Mouse (Mus musculus) CD4-positive helper T cell, adult 2 months (primary cell): ENCODE measurements around the gene Jade1.

ENCODE experiments used
- DNase-seq: peaks from one replicate; pipeline ENCODE4 v3.0.0-alpha.2; 2012; ENCODE audit warnings: low read depth, missing footprints, low spot score

Jade1 gene

DNA sequence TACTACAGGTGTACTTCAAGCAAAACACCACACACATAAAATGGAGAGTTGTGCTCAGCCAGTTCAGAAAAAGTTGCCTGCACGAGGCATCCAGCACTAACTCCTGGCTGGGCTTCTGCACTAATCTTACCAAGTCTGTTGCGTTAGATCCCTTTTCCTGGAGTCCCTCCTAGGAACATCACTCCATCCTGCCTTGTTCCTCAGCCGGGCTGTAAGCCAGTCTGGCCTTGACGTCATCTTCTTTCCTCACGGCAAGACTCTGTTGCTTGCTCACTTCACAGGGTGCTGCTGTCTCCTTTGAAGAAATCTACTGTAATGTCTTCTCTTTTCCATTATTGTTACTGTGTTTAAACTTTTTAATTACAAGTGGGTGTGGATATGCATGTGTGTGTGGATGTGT lies 20.4 kb downstream of the Jade1 start:
- no peak for DNase-seq

DNA sequence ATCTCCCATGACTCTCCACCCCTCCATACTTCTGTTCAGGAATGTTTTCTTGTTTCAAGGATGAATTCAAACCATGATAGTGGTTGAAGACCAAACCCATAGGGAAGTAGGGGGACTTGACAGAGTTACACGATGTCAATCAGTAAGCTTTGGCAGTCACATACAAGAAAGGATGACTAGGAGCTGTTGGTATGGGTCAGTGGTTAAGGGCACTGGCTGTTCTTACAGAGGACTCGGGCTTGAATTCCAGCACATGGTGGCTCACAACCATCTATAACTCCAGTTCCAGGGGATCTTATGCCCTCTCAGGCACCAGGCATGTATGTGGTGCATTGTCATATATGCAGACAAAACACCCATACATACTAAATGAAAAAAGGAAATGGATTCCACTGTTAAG lies 21.7 kb downstream of the Jade1 start:
- DNase-seq, result no peak

DNA sequence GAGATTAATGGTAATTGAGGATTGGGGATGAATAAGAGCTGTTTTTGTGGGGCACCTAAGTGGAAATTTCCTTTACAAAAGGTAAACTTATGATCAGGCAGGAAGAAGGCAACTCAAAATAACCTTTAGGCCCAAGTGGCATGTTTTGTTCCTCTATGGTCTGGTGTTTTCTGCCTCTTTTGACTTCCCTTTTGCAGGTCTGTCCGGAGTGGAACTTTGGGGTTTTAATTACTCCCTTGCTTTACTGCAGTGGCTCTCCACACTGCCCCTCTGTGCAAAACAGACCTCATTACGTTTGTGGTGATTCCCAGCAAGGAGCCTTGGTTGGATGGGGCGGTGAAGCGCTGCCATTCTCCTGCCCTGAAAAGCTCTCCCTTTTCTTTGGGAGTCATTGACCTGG lies 24.3 kb downstream of the Jade1 start:
- DNase-seq, result no peak

DNA sequence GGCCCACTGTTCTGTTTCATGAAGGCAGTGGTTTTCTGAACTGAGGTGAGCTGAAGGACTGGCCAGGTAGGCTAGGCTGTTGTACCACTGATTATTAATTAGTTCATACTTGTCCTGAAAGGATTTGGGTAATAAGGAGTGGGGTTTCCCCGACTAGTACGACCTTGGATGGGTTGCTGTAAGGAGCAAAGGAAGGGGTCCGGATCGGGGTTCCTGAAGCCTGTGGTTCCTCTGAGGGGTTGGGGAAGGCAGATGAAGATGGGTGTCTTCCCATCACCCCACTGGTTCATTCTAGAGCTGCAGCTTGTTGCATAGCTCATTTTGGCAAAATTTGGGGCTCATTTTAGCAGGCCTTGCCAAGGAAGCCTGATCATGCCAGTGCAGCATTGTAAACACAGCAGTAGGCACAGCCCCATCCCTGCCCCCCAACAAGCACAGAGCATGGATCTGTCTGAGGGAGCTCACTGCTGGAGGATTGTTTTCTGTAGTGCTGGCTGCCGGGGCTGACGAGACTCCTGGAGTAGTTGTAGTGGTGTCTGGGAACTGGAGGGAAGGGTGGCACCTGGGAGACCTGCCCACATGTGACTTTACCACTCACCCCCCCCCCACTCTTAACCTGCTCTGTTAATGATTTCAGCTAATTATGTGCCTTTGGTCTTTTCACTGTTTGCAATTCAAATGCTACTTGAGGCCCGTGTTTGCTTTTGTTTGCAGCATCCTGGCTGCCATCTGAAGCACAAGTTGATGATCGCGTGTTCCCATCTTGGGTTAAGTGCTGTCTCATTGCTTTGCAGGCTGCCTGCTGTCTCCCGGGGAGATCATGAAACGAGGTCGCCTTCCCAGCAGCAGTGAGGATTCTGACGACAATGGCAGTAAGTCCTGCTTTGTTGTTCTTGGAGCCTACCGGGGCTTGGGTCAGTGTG lies 25.1 kb downstream of the Jade1 start:
- no peak for DNase-seq

DNA sequence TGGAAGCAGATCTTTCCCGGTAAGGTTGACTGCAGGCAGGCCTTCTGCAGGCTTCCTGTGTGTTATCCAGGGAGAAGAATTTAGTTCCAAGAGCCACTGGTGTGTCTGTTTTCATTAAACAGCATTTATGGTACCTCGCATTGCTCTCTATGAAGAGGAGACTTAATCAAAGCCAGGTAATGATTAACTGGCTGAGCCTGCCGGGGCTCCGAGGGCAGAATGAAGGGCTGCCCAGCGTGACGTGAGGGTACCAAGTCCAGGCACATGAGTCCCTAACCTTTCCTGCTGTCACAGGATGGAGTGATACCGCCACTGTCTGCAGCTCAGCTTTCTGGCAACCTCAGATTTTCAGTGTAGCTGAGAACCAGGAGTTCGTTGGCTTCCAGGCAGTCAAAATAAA lies 25.9 kb downstream of the Jade1 start:
- DNase-seq, result no peak

GRCm38 (mm10) chr3:41582256-41582655 lies 26.7 kb downstream of the Jade1 start:
- DNase-seq, result no peak

GRCm38 (mm10) chr3:41583092-41583491 lies 27.6 kb downstream of the Jade1 start:
- DNase-seq, result no peak

DNA sequence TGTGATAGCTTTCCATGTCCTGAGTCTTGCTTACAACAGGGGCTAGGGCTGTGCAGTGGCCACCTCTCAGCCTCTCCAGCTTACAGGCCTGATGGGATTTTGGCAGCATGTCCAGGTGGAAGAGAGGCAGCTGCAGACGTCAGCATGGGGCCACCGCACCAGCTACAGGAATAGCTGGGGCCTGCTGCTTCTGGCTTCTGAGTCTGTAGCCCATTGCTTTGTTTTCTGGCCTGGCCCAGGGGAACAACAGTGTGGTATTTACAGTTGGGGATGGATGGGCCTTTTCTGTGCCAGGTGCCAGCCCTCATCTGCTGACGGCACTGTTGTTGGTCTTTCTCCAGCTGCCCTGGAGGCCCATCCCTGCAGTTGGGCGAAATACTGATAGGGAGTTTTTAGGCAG lies 28.1 kb downstream of the Jade1 start:
- DNase-seq, result no peak

- no peak for DNase-seq
These were observed 30.0 kb downstream of the Jade1 start for GRCm38 (mm10) chr3:41585548-41585947.

DNA sequence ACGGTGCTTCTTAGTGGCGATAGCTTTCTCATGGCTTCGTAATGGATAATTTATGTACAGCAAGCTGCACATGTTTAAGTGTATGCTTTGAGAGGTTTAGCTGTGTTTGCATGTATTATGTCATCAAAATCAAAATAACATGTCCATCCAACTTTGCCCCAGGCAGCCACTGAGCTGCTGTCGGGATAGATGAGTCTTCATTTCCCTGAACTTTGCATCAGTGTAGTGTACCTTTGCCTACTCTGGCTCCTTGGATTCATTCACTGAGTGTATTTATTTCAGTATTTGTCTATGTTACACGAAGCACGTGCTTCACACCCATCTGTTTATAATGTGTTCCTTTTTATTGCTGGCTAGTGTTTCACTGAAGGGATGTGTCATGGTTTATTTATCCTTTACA lies 30.8 kb downstream of the Jade1 start:
- DNase-seq, result no peak

- no peak for DNase-seq
These were observed 31.4 kb downstream of the Jade1 start for GRCm38 (mm10) chr3:41586917-41587316.

DNA sequence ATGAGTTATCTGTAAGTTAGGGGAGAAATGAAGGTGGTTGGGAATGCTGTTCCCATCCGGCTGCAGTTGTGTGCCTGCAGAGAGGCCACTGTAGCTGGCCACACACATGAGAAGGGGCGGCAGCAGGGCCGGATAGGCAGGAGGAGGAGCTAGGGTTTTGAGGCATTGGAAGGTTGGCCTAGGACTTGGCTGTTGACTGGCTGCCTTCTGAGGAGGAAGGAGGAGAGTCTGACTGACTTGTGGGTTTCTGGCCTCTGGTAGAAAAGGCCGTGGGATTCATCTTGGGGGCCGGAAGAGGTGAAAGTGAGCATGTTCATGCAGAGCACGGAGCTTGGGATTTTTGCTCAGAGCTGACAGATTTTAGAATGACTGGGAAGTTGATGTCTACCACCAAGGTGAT lies 32.1 kb downstream of the Jade1 start:
- peak; percentile 32 for DNase-seq

GRCm38 (mm10) chr3:41588495-41588894 lies 33.0 kb downstream of the Jade1 start:
- DNase-seq, result no peak

- DNase-seq, result no peak
These were observed 33.8 kb downstream of the Jade1 start for GRCm38 (mm10) chr3:41589246-41589914.

DNA sequence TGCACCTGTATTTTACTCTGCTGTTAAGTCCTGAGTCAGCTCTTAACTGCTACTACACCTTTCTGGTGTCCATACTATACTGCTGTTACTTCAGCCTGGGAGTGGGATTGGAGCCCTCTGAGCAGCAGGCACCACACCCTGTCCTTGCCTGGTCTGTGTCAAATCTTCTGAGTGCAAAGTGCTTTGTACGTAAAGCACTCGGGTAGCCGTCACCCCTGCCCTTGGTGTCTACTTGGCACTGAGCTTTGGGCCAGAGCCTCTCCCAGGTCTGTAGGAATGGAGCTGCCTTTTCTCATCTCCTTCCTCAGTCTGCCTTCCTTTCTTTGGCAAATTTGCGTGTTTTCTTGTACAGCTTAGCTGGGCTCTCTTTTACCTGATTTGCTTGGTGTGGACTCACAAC lies 34.5 kb downstream of the Jade1 start:
- no peak for DNase-seq

GRCm38 (mm10) chr3:41590695-41591559 lies 35.4 kb downstream of the Jade1 start:
- DNase-seq, result no peak

GRCm38 (mm10) chr3:41591651-41592170 lies 36.2 kb downstream of the Jade1 start:
- no peak for DNase-seq

- DNase-seq, result no peak
These were observed 37.3 kb downstream of the Jade1 start for GRCm38 (mm10) chr3:41592805-41593204.

DNA sequence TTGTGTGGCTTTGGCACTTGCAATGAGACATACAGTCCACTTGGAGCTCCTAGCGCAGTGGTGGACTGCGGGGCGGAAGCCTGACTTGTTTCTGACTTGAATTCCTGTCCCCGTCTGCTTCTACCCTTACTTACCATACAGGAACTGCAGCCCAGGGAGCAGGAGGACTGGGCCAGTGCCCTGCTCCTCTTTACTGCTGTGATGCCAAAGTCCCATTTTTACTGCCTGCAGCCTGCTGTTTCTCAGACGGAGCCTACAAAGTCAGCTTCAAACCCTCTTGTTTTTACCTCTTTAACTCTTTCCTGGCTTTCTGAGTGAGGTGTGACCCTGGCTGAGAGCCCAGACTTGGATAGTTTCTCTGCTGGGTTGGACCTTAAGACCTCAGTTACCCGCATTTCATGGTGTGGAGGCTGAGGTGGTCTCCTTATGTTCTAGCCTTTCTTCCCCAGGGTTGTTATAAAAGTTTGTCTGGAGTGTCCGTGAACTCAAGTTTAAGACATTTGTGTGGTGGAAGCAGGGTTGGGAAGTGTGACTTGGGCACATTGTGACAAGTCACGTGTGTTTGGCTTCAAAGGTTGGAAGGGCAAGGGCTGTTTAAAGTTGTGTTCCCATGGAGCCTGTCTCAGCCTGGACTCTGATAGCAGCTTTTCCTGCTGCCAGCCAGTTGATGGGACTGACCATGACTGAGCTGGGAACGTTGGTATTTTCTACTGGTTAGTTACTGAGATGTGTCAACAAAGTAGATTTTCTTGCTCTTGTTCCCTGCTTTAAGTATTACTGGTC lies 38.8 kb downstream of the Jade1 start:
- DNase-seq, result no peak

DNA sequence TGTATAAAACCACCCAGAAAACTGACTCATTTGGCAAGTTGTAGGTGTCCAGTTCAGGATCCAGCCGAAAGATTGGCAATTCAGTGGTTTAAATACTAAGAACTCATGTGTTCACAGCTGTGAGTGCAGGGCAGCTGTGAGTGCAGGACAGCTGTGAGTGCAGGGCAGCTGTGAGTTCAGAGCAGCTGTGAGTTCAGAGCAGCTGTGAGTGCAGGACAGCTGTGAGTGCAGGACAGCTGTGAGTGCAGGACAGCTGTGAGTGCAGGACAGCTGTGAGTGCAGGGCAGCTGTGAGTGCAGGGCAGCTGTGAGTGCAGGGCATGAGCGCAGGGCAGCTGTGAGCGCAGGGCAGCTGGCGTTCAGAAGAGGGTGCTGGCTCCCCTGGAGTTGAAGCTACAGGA lies 39.5 kb downstream of the Jade1 start:
- no peak for DNase-seq

DNA sequence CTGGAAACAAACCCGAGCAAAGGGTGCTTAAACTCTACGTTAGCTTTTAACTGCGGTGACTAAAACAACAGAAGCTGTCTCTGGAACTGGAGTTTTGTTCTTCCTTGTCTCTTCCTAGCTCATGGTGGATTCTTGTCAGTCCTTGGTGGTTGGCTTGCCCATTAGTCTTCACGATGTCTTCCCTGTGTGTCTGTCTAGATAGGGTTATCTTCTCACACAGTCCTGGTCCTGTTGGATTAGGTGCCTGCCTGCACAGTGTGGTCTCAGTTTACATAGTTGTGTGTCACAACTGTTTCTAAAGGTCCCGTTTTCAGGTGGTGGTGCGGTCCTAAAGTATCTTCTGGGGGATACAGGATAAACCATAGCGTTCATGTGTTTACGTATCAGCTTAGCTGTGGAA lies 41.5 kb downstream of the Jade1 start:
- no peak for DNase-seq
